In the genomic region with DNA sequence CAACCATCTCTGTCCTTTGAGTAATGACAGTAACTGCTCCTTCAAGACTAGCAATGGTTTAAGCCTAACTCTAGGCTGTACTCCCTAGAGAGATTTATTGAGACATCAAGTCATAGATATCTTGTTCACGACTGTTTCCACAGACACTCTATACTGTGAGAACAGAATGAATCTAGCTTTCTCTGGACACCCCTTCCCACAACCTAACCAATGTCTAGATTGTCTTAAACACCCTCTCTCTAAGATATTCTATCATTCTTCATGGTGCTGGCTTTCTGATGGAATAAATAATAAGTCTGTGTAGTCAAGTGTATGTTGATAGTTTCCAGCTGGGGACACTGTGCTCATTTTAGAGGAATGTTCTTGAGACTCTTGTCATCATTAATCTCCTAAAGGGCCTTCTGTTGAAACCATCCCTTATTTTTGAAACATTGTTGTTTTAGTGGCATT, we compare ENCODE assay signal across 27 mouse cellular contexts.
DNase-seq lines count a peak whose midpoint lies in the region; ATAC-seq lines count a peak whose summit lies in the region.
"Had no signal": no experiment of that assay in that cellular context is flagged by ENCODE, and none has a peak within 500 bp of the region (broad histone marks: within the 10 kb centered on the region; RNA-seq: fewer than 3 reads in every experiment).

No protein-coding gene starts in this region.

- DNase-seq in lung, postnatal 4 days: no peak
- peak; percentile 19 for DNase-seq in lung, postnatal 10 days
- DNase-seq in lung, postnatal 36 days: peak; percentile 47
- no peak for DNase-seq in liver, embryonic 11.5 days (ENCODE audit: low spot score)
- DNase-seq: adrenal gland, postnatal 10 days; adrenal gland, postnatal 36 days; B cell, adult 2 months; cerebellum, adult 18-20 months; cerebellum, adult 9-10 months; cerebellum, postnatal 14 days; forebrain, postnatal 0 days; gastrocnemius, adult 2 months; gastrocnemius, postnatal 14 days; heart, adult 18-20 months; heart, postnatal 14 days; heart, postnatal 4 days had no signal

- no peaks in the 10 kb centered on the region for H3K36me3 ChIP-seq in kidney, embryonic 15.5 days
- no peaks in the 10 kb centered on the region for H3K36me3 ChIP-seq in kidney, embryonic 16.5 days (ENCODE audit: insufficient read depth, low read length)
- H3K36me3 ChIP-seq in lung, embryonic 15.5 days: no peaks in the 10 kb centered on the region
- no peaks in the 10 kb centered on the region for H3K36me3 ChIP-seq in liver, embryonic 11.5 days (ENCODE audit: control insufficient read depth, insufficient read depth, low read length)
- H3K36me3 ChIP-seq: embryonic facial prominence, embryonic 12.5 days; embryonic facial prominence, embryonic 15.5 days; G1E; heart, embryonic 13.5 days had no signal

- WGBS in kidney, embryonic 15.5 days: 27% methylated on average over 1 of the region's 1 CpGs
- WGBS in kidney, embryonic 16.5 days: 17% methylated on average over 1 of the region's 1 CpGs
- 50% methylated on average over 1 of the region's 1 CpGs for WGBS in lung, embryonic 15.5 days
- WGBS in liver, embryonic 11.5 days: 49% methylated on average over 1 of the region's 1 CpGs

- H3K27ac ChIP-seq in kidney, embryonic 15.5 days: no peak overlapping the region
- no peak overlapping the region for H3K27ac ChIP-seq in kidney, embryonic 16.5 days (ENCODE audit: low read length)
- no peak overlapping the region for H3K27ac ChIP-seq in lung, embryonic 15.5 days
- no peak overlapping the region for H3K27ac ChIP-seq in liver, embryonic 11.5 days (ENCODE audit: low read depth, low read length)
- H3K27ac ChIP-seq: embryonic facial prominence, embryonic 12.5 days; embryonic facial prominence, embryonic 15.5 days; gastrocnemius, adult 2 months; heart, embryonic 13.5 days; hindbrain, embryonic 14.5 days had no signal

- H3K4me2 ChIP-seq in kidney, embryonic 15.5 days: no peak overlapping the region
- no peak overlapping the region for H3K4me2 ChIP-seq in kidney, embryonic 16.5 days (replicated peaks; ENCODE audit: low read depth, low read length)
- no peak overlapping the region for H3K4me2 ChIP-seq in lung, embryonic 15.5 days
- no peak overlapping the region for H3K4me2 ChIP-seq in liver, embryonic 11.5 days
- H3K4me2 ChIP-seq: embryonic facial prominence, embryonic 12.5 days; embryonic facial prominence, embryonic 15.5 days; heart, embryonic 13.5 days; hindbrain, embryonic 14.5 days had no signal

- no peak overlapping the region for H3K9ac ChIP-seq in kidney, embryonic 15.5 days
- H3K9ac ChIP-seq in kidney, embryonic 16.5 days (replicated peaks; ENCODE audit: low read length): no peak overlapping the region
- no peak overlapping the region for H3K9ac ChIP-seq in lung, embryonic 15.5 days
- H3K9ac ChIP-seq in liver, embryonic 11.5 days (ENCODE audit: low read depth, low read length): no peak overlapping the region
- H3K9ac ChIP-seq: embryonic facial prominence, embryonic 12.5 days; embryonic facial prominence, embryonic 15.5 days; forebrain, postnatal 0 days; heart, embryonic 13.5 days; hindbrain, embryonic 14.5 days had no signal

- no peak overlapping the region for H3K4me3 ChIP-seq in kidney, embryonic 15.5 days (replicated peaks)
- H3K4me3 ChIP-seq in kidney, embryonic 16.5 days (ENCODE audit: low read length): no peak overlapping the region
- no peak overlapping the region for H3K4me3 ChIP-seq in lung, embryonic 15.5 days
- H3K4me3 ChIP-seq in liver, embryonic 11.5 days (ENCODE audit: low read depth, low read length): no peak overlapping the region
- H3K4me3 ChIP-seq: embryonic facial prominence, embryonic 12.5 days; embryonic facial prominence, embryonic 15.5 days; gastrocnemius, adult 2 months; heart, embryonic 13.5 days had no signal

- 0 out of 2 replicates have a peak, but pooled peaks have one; percentile 46 for ATAC-seq in kidney, embryonic 15.5 days (replicated peaks; ENCODE audit: low FRiP score)
- ATAC-seq in kidney, embryonic 16.5 days (ENCODE audit: low FRiP score, low TSS enrichment): no peak
- ATAC-seq in lung, embryonic 15.5 days (ENCODE audit: borderline replicate concordance, extremely low read depth, low FRiP score, low TSS enrichment): peak; percentile 64; the same call in 1 of the 2 replicates
- ATAC-seq in liver, embryonic 11.5 days (replicated peaks; ENCODE audit: low FRiP score): no peak
- ATAC-seq: forebrain, embryonic 14.5 days; forebrain, postnatal 0 days; Patski had no signal

- H3K27me3 ChIP-seq in kidney, embryonic 15.5 days: no peaks in the 10 kb centered on the region
- no peaks in the 10 kb centered on the region for H3K27me3 ChIP-seq in kidney, embryonic 16.5 days (ENCODE audit: insufficient read depth, low read length)
- H3K27me3 ChIP-seq in lung, embryonic 15.5 days: no peaks in the 10 kb centered on the region
- H3K27me3 ChIP-seq in liver, embryonic 11.5 days (replicated peaks; ENCODE audit: control insufficient read depth, insufficient read depth, low read length): no peaks in the 10 kb centered on the region
- H3K27me3 ChIP-seq: CH12.LX; embryonic facial prominence, embryonic 12.5 days; embryonic facial prominence, embryonic 15.5 days; heart, embryonic 13.5 days; Patski had no signal

- H3K4me1 ChIP-seq in kidney, embryonic 15.5 days: no peaks in the 10 kb centered on the region
- no peaks in the 10 kb centered on the region for H3K4me1 ChIP-seq in kidney, embryonic 16.5 days (ENCODE audit: insufficient read depth, low read length)
- H3K4me1 ChIP-seq in lung, embryonic 15.5 days: peaks cover 6% of the 10 kb centered on the region; the same call in 1 of the 2 replicates
- H3K4me1 ChIP-seq in liver, embryonic 11.5 days (replicated peaks; ENCODE audit: control insufficient read depth, insufficient read depth, low read length): no peaks in the 10 kb centered on the region
- H3K4me1 ChIP-seq: embryonic facial prominence, embryonic 12.5 days; embryonic facial prominence, embryonic 15.5 days had no signal

- no peaks in the 10 kb centered on the region for H3K9me3 ChIP-seq in kidney, embryonic 15.5 days (replicated peaks)
- H3K9me3 ChIP-seq in kidney, embryonic 16.5 days (ENCODE audit: low read length): no peaks in the 10 kb centered on the region
- H3K9me3 ChIP-seq in lung, embryonic 15.5 days: no peaks in the 10 kb centered on the region
- no peaks in the 10 kb centered on the region for H3K9me3 ChIP-seq in liver, embryonic 11.5 days (ENCODE audit: control insufficient read depth, low read length)
- H3K9me3 ChIP-seq: embryonic facial prominence, embryonic 12.5 days; embryonic facial prominence, embryonic 15.5 days; G1E; heart, embryonic 13.5 days had no signal

Comparison
In these comparisons a context has a peak if more than half of its experiments do, and no peak if none do; other contexts are left out.
1. ATAC-seq: peak in kidney, embryonic 15.5 days (single experiment) and lung, embryonic 15.5 days (single experiment); none in kidney, embryonic 16.5 days (single experiment) and liver, embryonic 11.5 days (single experiment).
2. DNase-seq: peak in lung, postnatal 10 days (single experiment) and lung, postnatal 36 days (single experiment); none in lung, postnatal 4 days (0 of 2) and liver, embryonic 11.5 days (single experiment).